Mouse (Mus musculus) splenic B cell, adult 2 months (primary cell): Measurements from ENCODE around the gene Ankrd6.

Experiments
- DNase-seq: peaks from one replicate; pipeline ENCODE4 v3.0.0-alpha.2; 2011; ENCODE audit warnings: low read depth, low spot score
- H3K27me3 ChIP-seq: 2 replicates; pipeline ENCODE4 v1.6.1; 2012; ENCODE audit warnings: mild to moderate bottlenecking, low read length, moderate library complexity, mixed read lengths; ENCODE audit not compliant: control insufficient read depth, poor library complexity, insufficient read depth, severe bottlenecking
- H3K36me3 ChIP-seq: 2 replicates; pipeline ENCODE4 v1.6.1; 2012; ENCODE audit warnings: mild to moderate bottlenecking, low read length, moderate library complexity, mixed read lengths; ENCODE audit not compliant: control insufficient read depth, poor library complexity, insufficient read depth, severe bottlenecking

Gene Ankrd6

DNA sequence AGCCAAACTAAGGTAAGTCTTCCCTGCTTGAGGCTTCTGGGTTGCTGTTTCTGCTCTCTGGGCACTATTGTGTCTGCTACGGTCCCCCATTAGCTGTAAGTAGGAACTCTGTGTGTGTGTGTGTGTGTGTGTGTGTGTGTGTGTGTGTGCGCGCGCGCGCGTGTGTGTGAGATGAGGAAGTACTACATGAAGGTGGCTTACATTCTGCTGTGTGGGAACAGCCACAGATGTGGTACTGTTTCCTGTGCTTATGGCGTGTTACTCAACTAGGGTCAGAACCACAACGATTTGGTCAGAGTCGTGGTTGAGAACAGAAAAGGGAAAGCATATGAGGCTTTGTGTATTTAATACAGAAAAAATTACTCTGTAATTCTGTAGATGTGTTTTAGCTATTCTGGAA, 182.6 kb downstream of the Ankrd6 start:
- H3K36me3 ChIP-seq = peaks cover 7% of the 10 kb centered on the region
- peak; percentile 67 for DNase-seq
- no peaks in the 10 kb centered on the region for H3K27me3 ChIP-seq

GRCm38 (mm10) chr4:32767471-32767870, 183.2 kb downstream of the Ankrd6 start:
- DNase-seq = no peak
- Histone ChIP-seq H3K27me3 (no peaks in the 10 kb centered on the region), H3K36me3 (peaks cover 7% of the 10 kb centered on the region)

DNA sequence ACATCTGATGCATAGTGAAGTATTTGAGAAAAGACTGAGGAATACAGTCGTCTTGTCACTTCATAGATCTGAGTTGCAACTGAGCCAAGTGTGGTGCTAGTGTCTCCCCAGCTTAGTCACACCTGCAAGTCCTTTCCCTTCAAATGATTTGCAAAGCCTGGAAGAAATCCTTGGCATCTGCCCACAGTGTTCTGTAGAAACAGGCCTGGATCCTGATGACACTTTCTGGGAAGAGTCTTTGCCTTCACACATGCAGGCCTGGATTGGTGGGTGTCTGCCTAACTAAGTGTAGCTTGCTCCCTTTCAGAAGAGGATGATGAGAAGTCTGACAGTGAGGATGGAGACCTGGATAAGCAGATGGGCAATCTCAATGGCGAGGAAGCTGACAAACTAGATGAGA, 193.2 kb downstream of the Ankrd6 start:
- no peaks in the 10 kb centered on the region for H3K27me3 ChIP-seq
- H3K36me3 ChIP-seq = peaks cover 9% of the 10 kb centered on the region
- no peak for DNase-seq
